Mouse (Mus musculus) lung, postnatal 10 days (tissue): ENCODE results near the gene Spred1.

Experiments
- DNase-seq: peaks from one replicate; pipeline ENCODE4 v3.0.0; 2021

The Spred1 gene

GRCm38 (mm10) chr2:117121212-117121983, at the start of gene Spred1:
Gene Spred1, plus strand, starts transcription at chr2:117121374.
- peak; percentile 38 for DNase-seq

- peak; percentile 19 for DNase-seq
These were observed 49.6 kb upstream of the Spred1 start for GRCm38 (mm10) chr2:117071596-117071995.

- DNase-seq, result no peak
These were observed 42.5 kb upstream of the Spred1 start for GRCm38 (mm10) chr2:117078711-117079110.

DNA sequence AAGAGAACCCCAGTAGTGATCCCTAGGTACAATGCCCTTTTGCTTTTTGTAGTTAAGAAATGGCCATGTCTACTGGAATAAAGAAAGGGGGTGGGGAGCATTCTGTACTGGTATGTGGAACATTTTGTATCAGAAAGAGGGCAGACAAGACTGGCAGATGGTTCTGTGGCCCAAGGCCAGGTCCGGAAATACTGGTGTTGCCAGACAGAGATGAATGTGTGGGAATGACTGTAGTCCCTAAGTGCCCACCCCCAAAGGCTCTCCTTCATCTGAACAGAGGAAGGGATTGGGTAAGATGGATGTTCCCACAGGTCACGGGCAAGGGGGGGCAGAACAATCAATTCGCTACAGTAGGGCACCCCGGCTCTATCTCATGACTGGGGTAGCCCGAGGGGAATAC, 41.6 kb upstream of the Spred1 start:
- peak; percentile 83 for DNase-seq

- peak; percentile 30 for DNase-seq
These were observed 35.0 kb upstream of the Spred1 start for GRCm38 (mm10) chr2:117086002-117086765.

DNA sequence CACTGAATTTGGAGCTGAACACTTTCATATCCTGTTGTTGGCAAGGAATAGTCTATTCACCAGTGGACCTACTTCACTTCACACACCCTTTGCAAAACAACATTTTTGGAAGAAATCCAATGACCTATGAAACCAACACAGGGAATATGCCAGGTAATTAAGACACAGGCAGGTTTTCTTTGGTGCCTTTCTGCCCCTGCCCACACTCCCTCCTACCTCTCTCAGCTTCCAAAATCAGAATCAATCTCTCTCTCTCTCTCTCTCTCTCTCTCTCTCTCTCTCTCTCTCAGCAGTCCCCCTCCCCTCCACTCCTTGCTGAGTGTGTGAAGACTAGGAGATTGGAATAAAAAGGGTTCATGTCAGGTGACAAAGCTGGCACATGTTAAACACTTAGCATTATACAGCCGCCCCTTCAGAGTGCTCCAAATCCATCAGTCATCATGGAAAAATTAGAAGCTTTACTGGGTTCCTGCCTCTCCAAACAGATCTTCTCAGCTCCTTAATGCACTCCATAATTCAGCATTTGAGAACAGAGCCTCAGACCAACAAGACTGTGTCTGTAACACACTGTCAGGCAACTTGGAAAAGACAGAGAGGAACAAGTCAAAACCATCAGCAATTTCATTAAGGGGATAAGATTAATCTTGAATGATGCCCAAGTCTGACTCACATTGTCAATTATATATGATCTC, 34.3 kb upstream of the Spred1 start:
- no peak for DNase-seq

DNA sequence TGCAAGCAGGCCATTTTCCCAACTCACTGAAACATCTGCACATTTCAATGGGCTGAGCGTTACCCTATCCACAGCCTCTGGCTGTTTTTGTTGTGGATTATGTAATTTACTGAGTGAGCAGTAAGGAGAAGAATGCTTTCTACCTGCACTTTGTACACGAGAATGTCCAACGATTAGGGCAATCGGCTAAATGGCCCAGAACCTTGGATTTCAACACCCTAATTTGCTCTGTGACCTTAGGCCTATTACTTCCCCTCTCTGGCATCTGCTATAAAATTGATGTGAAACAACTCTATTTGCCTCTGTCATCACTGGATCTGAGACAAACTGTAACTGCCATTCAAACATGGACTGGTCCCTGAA, 33.7 kb upstream of the Spred1 start:
- no peak for DNase-seq

- no peak for DNase-seq
These were observed 31.7 kb upstream of the Spred1 start for GRCm38 (mm10) chr2:117089482-117089881.

- no peak for DNase-seq
These were observed 31.1 kb upstream of the Spred1 start for GRCm38 (mm10) chr2:117090061-117090460.

- DNase-seq, result no peak
These were observed 28.2 kb upstream of the Spred1 start for GRCm38 (mm10) chr2:117092946-117093401.

GRCm38 (mm10) chr2:117095491-117095890, 25.7 kb upstream of the Spred1 start:
- DNase-seq, result no peak

GRCm38 (mm10) chr2:117097305-117097704, 23.9 kb upstream of the Spred1 start:
- DNase-seq, result peak; percentile 26

DNA sequence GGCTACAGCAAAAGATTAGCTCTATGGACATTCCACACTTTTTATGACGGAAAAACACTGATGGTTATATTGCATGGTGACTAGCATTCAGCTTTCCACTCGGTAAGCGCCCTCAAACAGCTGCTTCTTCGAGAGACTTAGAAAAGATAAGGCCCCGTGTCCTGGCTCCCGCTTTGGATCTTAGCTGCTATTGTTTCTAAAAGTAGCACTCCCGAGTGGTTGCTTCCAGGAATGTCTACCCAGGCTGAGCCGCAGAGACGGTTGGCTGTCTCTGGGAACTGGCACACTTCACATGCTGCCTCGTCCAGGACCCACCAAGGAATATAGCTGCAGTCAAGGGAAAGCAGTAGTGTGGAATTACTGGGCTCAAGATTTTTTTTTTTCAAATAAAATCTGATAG, 21.9 kb upstream of the Spred1 start:
- DNase-seq, result no peak

DNA sequence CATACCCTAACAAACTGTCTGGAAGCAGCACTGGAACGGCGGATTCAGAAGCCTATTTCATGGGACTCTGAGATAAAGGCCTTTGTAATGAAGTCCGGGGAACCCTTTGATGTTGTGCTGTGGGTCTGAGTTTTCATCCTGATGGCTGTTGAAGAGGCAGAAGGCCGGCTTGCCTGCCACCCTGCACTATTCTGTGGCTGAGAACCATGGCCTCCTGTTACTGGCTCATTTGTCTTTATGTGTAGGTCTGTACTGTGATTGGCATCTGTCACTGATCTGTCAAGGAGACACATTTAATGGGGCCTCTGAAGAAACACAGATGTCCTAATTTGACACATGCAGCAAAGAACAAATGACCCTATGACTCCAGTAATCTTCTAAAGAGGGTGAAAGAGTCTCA, 17.7 kb upstream of the Spred1 start:
- DNase-seq, result no peak

DNA sequence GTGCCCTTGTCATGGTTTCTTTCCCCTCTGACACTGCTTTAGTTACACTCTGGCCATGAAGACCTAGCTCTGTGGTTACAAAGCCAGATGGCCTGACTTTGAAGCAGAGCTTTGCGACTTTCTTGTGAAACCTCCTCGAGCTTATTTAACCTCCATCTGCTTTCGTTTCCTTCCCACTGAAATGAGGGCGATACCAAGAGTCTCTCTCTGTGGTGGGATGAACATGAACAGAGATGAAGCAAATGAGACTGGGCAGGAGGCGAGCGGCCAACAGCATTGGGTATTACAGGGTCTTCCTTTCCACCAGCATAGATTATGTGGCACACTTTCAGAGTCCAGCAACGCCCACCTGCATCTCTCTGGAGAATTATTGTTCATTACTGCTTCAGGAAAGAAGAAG, 15.8 kb upstream of the Spred1 start:
- no peak for DNase-seq

DNA sequence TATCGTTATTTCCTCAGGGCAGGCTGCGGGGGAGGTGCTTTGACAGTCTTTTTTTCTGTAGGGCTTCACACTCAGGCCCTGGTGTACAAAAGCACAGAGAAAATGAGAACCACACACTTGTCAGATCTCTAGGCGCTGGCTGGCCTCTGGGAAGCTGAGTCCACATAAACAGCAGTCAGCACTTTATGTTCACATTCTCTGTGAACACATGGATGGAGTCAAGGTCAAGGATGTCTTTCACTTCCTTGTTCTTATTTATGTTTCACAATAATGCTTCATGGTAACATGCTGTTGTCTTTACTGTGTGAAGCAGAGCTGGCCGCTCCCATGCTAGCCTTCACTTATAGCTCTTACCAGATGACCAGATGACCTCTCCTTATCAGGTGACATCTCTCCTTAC, 13.1 kb upstream of the Spred1 start:
- no peak for DNase-seq

- DNase-seq, result peak; percentile 68
These were observed 11.9 kb upstream of the Spred1 start for GRCm38 (mm10) chr2:117109296-117109695.

DNA sequence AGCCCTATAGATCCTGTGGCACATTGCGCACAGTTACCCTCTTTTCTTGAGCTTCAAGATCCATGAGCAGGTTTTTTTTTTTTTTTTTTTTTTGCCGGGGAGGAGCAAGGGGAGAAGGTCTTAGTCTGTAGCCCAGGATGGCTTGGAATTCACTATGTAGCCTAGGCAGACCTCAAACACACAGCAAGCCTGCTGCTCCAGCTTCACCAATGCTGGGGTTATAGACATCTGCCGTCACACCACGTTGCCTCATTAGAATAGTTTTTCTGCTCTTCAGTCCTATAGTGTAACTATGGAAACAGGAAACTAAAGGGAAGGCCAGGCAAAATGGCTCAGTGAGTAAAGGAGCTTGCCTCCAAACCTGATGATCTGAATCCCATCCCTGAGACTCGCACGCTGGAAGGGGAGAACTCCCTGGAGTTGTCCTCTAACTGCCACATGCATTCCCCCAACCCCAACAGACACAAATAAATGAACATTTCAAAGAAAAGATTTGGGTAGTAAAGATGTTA, 10.8 kb upstream of the Spred1 start:
- DNase-seq, result no peak

GRCm38 (mm10) chr2:117113262-117113661, 7.9 kb upstream of the Spred1 start:
- no peak for DNase-seq

GRCm38 (mm10) chr2:117113762-117114161, 7.4 kb upstream of the Spred1 start:
- no peak for DNase-seq

DNA sequence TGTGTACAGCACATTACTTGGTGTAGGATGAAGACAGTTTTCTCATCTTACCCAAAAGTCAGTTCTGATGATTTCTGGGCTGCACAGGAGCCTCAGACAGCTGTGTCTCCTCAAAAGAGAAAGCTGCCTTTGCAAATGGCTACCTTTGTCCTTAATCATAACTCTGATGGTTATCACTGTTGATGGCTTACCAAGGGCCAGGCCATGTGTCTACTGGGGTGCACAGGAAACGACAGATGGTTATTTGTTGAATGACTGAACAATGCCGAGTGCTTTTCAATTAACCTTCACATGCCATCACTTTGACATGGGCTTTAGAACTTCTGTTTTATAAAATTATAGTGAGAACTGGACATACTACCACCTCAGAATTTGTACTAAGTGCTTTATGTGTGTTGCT, 2.7 kb upstream of the Spred1 start:
- DNase-seq, result no peak

DNA sequence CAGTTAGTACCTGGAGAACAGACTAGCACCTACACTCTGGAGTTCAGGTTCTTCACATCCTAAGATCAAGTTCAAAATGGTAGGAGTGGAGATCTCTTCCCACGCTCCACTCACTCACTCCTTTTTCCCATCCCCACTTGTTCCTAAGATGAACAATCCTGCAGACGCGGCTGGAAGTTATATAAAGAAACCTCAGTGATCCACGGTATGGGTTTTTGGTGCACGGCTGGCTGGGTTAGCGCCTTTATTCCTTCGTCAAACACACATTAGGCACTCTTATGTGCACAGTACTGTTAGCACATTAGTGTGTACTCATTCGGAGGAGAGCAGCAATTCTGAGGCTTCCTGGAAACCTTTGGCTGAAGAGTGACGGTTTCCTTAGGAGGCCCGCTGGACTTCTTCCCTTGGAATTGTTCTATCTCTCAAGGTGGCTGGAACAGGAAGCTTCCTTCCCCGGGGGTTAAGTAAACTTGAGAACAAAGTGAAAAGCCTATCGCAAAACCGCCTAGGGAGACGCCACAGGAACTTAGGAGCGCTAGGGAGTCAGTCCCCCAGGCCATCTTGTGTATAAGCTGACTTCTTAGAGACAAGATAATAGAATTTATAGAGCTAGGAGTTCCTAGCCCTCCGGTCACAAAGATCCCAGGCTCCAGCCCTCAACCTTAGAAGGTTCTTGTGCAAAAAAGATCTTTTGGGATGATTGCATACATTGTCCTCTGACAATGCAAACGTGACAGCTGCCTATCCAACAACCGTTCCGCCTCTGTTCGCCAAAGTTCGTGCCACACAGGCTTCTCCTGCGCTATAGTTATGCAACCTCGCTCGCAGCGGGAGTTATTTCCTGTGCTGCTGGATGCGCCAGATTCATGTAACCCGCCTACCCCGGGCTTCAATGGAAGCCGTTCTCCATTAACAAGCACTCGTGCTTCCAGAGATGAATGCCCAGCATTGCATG, 1.6 kb upstream of the Spred1 start:
- peak; percentile 85 for DNase-seq
